Mouse (Mus musculus): ENCODE data around the gene Psors1c2.

The Psors1c2 gene

GRCm38 (mm10) chr17:35556186-35556765 lies 23.3 kb downstream of the Psors1c2 start:
- DNase-seq (ENCODE audit: extremely low spot score) = no peak

GRCm38 (mm10) chr17:35556812-35557211 lies 23.8 kb downstream of the Psors1c2 start:
- no peak for DNase-seq (ENCODE audit: extremely low spot score)

- DNase-seq (ENCODE audit: extremely low spot score) = no peak
These were observed 24.4 kb downstream of the Psors1c2 start for GRCm38 (mm10) chr17:35557351-35557750.

- DNase-seq (ENCODE audit: extremely low spot score) = no peak
These were observed 25.2 kb downstream of the Psors1c2 start for GRCm38 (mm10) chr17:35558216-35558615.

- DNase-seq (ENCODE audit: extremely low spot score) = no peak
These were observed 34.1 kb downstream of the Psors1c2 start, which contains the start of gene 2300002M23Rik for GRCm38 (mm10) chr17:35567150-35567549. 2300002M23Rik (plus strand) TSS chr17:35567450.

- DNase-seq (ENCODE audit: extremely low spot score) = no peak
These were observed 34.8 kb downstream of the Psors1c2 start for GRCm38 (mm10) chr17:35567767-35568166.

- peak; percentile 39 for DNase-seq (ENCODE audit: extremely low spot score)
These were observed 36.3 kb downstream of the Psors1c2 start for GRCm38 (mm10) chr17:35569091-35569944.

GRCm38 (mm10) chr17:35570836-35571235 lies 37.8 kb downstream of the Psors1c2 start:
- no peak for DNase-seq (ENCODE audit: extremely low spot score)

- DNase-seq (ENCODE audit: extremely low spot score) = no peak
These were observed 38.5 kb downstream of the Psors1c2 start for GRCm38 (mm10) chr17:35571477-35571876.

- peak; percentile 81 for DNase-seq (ENCODE audit: extremely low spot score)
These were observed 45.2 kb downstream of the Psors1c2 start for GRCm38 (mm10) chr17:35578211-35578610.

- no peak for DNase-seq (ENCODE audit: extremely low spot score)
These were observed 49.9 kb downstream of the Psors1c2 start for GRCm38 (mm10) chr17:35582900-35583299.

Measured in embryo, embryonic 9.5 days (tissue).